Mouse (Mus musculus): ENCODE results near the gene Hpse2. TPM values are rescaled to one million over a fixed set of nuclear protein-coding genes. Genes with fewer than 3 reads are reported as not detected.

Hpse2 gene
- polyA plus RNA-seq, 1 experiment: not detected

GRCm38 (mm10) chr19:42767361-42767760, 620.8 kb downstream of the Hpse2 start:
- H3K79me2 ChIP-seq (ENCODE audit: control insufficient read depth, insufficient read depth): no peaks in the 10 kb centered on the region
- TF ChIP-seq USF1 (IDR thresholded peaks at IDR 0.05; ENCODE audit: low read depth): no peak
- TF ChIP-seq MAX (IDR thresholded peaks at IDR 0.05; ENCODE audit: low read depth): no peak
- no peak for TF ChIP-seq MYOG (IDR thresholded peaks at IDR 0.05; ENCODE audit: control insufficient read depth in 1 of 3, insufficient read depth in 1 of 3, insufficient read length in 2 of 3, low read depth in 2 of 3)
- no peak for TF ChIP-seq REST (IDR thresholded peaks at IDR 0.05; ENCODE audit: insufficient read depth, insufficient read length)
- TF ChIP-seq SRF (IDR thresholded peaks at IDR 0.05; ENCODE audit: control insufficient read depth, insufficient read length, low read depth): no peak
- no peak for TF ChIP-seq TCF3 (IDR thresholded peaks at IDR 0.05; ENCODE audit: insufficient read length, low read depth)
- no peak for TF ChIP-seq TCF12 (IDR thresholded peaks at IDR 0.05; ENCODE audit: insufficient read depth, poor library complexity, severe bottlenecking)
- TF ChIP-seq POLR2A (IDR thresholded peaks at IDR 0.05; ENCODE audit: insufficient read length, low read depth): no peak
- TF ChIP-seq CEBPB (IDR thresholded peaks at IDR 0.05; ENCODE audit: insufficient read depth, poor library complexity, severe bottlenecking): no peak
- no peak for TF ChIP-seq E2F4 (IDR thresholded peaks at IDR 0.05; ENCODE audit: insufficient read depth)
- no peak for TF ChIP-seq POLR2AphosphoS2 (IDR thresholded peaks at IDR 0.05; ENCODE audit: insufficient read length, low read depth)
- TF ChIP-seq MYOD1 (IDR thresholded peaks at IDR 0.05; ENCODE audit: control insufficient read depth in 1 of 3, insufficient read length in 2 of 3, low read depth in 2 of 3): no peak
- no peaks in the 10 kb centered on the region for H3K27me3 ChIP-seq (ENCODE audit: control insufficient read depth, insufficient read depth, insufficient read length)
- H3K36me3 ChIP-seq (ENCODE audit: control insufficient read depth, insufficient read depth): no peaks in the 10 kb centered on the region
- H3ac ChIP-seq (ENCODE audit: control insufficient read depth, insufficient read length): no peak overlapping the region
- H3K4me2 ChIP-seq (ENCODE audit: low read depth): no peak overlapping the region
- H3K4me3 ChIP-seq: no peak overlapping the region

- Histone ChIP-seq H3K79me2 (ENCODE audit: control insufficient read depth, insufficient read depth) (no peaks in the 10 kb centered on the region), H3ac (ENCODE audit: control insufficient read depth, insufficient read length) (no peak overlapping the region), H3K4me3 (no peak overlapping the region), H3K36me3 (ENCODE audit: control insufficient read depth, insufficient read depth) (no peaks in the 10 kb centered on the region), H3K4me2 (ENCODE audit: low read depth) (no peak overlapping the region), H3K27me3 (ENCODE audit: control insufficient read depth, insufficient read depth, insufficient read length) (no peaks in the 10 kb centered on the region)
- TF ChIP-seq USF1 (IDR thresholded peaks at IDR 0.05; ENCODE audit: low read depth) (no peak), TCF12 (IDR thresholded peaks at IDR 0.05; ENCODE audit: insufficient read depth, poor library complexity, severe bottlenecking) (no peak), E2F4 (IDR thresholded peaks at IDR 0.05; ENCODE audit: insufficient read depth) (no peak), SRF (IDR thresholded peaks at IDR 0.05; ENCODE audit: control insufficient read depth, insufficient read length, low read depth) (no peak), POLR2A (IDR thresholded peaks at IDR 0.05; ENCODE audit: insufficient read length, low read depth) (no peak), MYOG (IDR thresholded peaks at IDR 0.05; ENCODE audit: control insufficient read depth in 1 of 3, insufficient read depth in 1 of 3, insufficient read length in 2 of 3, low read depth in 2 of 3) (no peak), CEBPB (IDR thresholded peaks at IDR 0.05; ENCODE audit: insufficient read depth, poor library complexity, severe bottlenecking) (no peak), POLR2AphosphoS2 (IDR thresholded peaks at IDR 0.05; ENCODE audit: insufficient read length, low read depth) (no peak), MAX (IDR thresholded peaks at IDR 0.05; ENCODE audit: low read depth) (no peak), TCF3 (IDR thresholded peaks at IDR 0.05; ENCODE audit: insufficient read length, low read depth) (no peak), MYOD1 (IDR thresholded peaks at IDR 0.05; ENCODE audit: control insufficient read depth in 1 of 3, insufficient read length in 2 of 3, low read depth in 2 of 3) (no peak), REST (IDR thresholded peaks at IDR 0.05; ENCODE audit: insufficient read depth, insufficient read length) (no peak)
Measured at GRCm38 (mm10) chr19:42764398-42764797, 623.8 kb downstream of the Hpse2 start.

GRCm38 (mm10) chr19:42756671-42757070, 631.5 kb downstream of the Hpse2 start:
- Histone ChIP-seq H3K79me2 (ENCODE audit: control insufficient read depth, insufficient read depth) (no peaks in the 10 kb centered on the region), H3ac (ENCODE audit: control insufficient read depth, insufficient read length) (no peak overlapping the region), H3K27me3 (ENCODE audit: control insufficient read depth, insufficient read depth, insufficient read length) (no peaks in the 10 kb centered on the region), H3K36me3 (ENCODE audit: control insufficient read depth, insufficient read depth) (no peaks in the 10 kb centered on the region), H3K4me2 (ENCODE audit: low read depth) (no peak overlapping the region), H3K4me3 (no peak overlapping the region)
- TF ChIP-seq REST (IDR thresholded peaks at IDR 0.05; ENCODE audit: insufficient read depth, insufficient read length) (no peak), TCF12 (IDR thresholded peaks at IDR 0.05; ENCODE audit: insufficient read depth, poor library complexity, severe bottlenecking) (no peak), POLR2A (IDR thresholded peaks at IDR 0.05; ENCODE audit: insufficient read length, low read depth) (no peak), MAX (IDR thresholded peaks at IDR 0.05; ENCODE audit: low read depth) (no peak), E2F4 (IDR thresholded peaks at IDR 0.05; ENCODE audit: insufficient read depth) (no peak), USF1 (IDR thresholded peaks at IDR 0.05; ENCODE audit: low read depth) (no peak), POLR2AphosphoS2 (IDR thresholded peaks at IDR 0.05; ENCODE audit: insufficient read length, low read depth) (no peak), SRF (IDR thresholded peaks at IDR 0.05; ENCODE audit: control insufficient read depth, insufficient read length, low read depth) (no peak), MYOD1 (IDR thresholded peaks at IDR 0.05; ENCODE audit: control insufficient read depth in 1 of 3, insufficient read length in 2 of 3, low read depth in 2 of 3) (no peak), CEBPB (IDR thresholded peaks at IDR 0.05; ENCODE audit: insufficient read depth, poor library complexity, severe bottlenecking) (no peak), TCF3 (IDR thresholded peaks at IDR 0.05; ENCODE audit: insufficient read length, low read depth) (no peak)

- no peak for TF ChIP-seq MYOG (IDR thresholded peaks at IDR 0.05; ENCODE audit: control insufficient read depth in 1 of 3, insufficient read depth in 1 of 3, insufficient read length in 2 of 3, low read depth in 2 of 3)
- TF ChIP-seq USF1 (IDR thresholded peaks at IDR 0.05; ENCODE audit: low read depth): no peak
- TF ChIP-seq SRF (IDR thresholded peaks at IDR 0.05; ENCODE audit: control insufficient read depth, insufficient read length, low read depth): no peak
- no peak for TF ChIP-seq REST (IDR thresholded peaks at IDR 0.05; ENCODE audit: insufficient read depth, insufficient read length)
- no peak for TF ChIP-seq TCF12 (IDR thresholded peaks at IDR 0.05; ENCODE audit: insufficient read depth, poor library complexity, severe bottlenecking)
- no peak for TF ChIP-seq MAX (IDR thresholded peaks at IDR 0.05; ENCODE audit: low read depth)
- no peak for TF ChIP-seq MYOD1 (IDR thresholded peaks at IDR 0.05; ENCODE audit: control insufficient read depth in 1 of 3, insufficient read length in 2 of 3, low read depth in 2 of 3)
- TF ChIP-seq POLR2AphosphoS2 (IDR thresholded peaks at IDR 0.05; ENCODE audit: insufficient read length, low read depth): no peak
- TF ChIP-seq TCF3 (IDR thresholded peaks at IDR 0.05; ENCODE audit: insufficient read length, low read depth): no peak
- no peak for TF ChIP-seq POLR2A (IDR thresholded peaks at IDR 0.05; ENCODE audit: insufficient read length, low read depth)
- TF ChIP-seq CEBPB (IDR thresholded peaks at IDR 0.05; ENCODE audit: insufficient read depth, poor library complexity, severe bottlenecking): no peak
- no peak for TF ChIP-seq E2F4 (IDR thresholded peaks at IDR 0.05; ENCODE audit: insufficient read depth)
- Histone ChIP-seq H3K27me3 (ENCODE audit: control insufficient read depth, insufficient read depth, insufficient read length) (no peaks in the 10 kb centered on the region), H3K4me2 (ENCODE audit: low read depth) (no peak overlapping the region), H3K4me3 (no peak overlapping the region), H3ac (ENCODE audit: control insufficient read depth, insufficient read length) (no peak overlapping the region), H3K79me2 (ENCODE audit: control insufficient read depth, insufficient read depth) (no peaks in the 10 kb centered on the region), H3K36me3 (ENCODE audit: control insufficient read depth, insufficient read depth) (no peaks in the 10 kb centered on the region)
Measured at GRCm38 (mm10) chr19:42755148-42755870, 632.8 kb downstream of the Hpse2 start.
